8 mouse cellular contexts compared by ENCODE assay signal in genomic region chr6:67673316-67673715, GRCm38 (mm10).
DNase-seq lines count a peak whose midpoint lies in the region; ATAC-seq and TF ChIP-seq lines count a peak whose summit lies in the region.
"Not testable (repeated sequence)": the region's sequence is repeated elsewhere in the genome, so short reads cannot be mapped to it uniquely, and the experiment has no call there.

No protein-coding gene starts in this region.

- not testable (repeated sequence) for H3K36me3 ChIP-seq in forebrain, embryonic 12.5 days (replicated peaks); heart, embryonic 12.5 days; hindbrain, embryonic 12.5 days; hindbrain, postnatal 0 days (ENCODE audit: insufficient read depth, low read length); intestine, postnatal 0 days (ENCODE audit: control insufficient read depth, insufficient read depth); liver, embryonic 11.5 days (ENCODE audit: control insufficient read depth, insufficient read depth, low read length); midbrain, embryonic 14.5 days (ENCODE audit: control insufficient read depth, insufficient read depth, low read length)

- H3K4me1 ChIP-seq in forebrain, embryonic 12.5 days; heart, embryonic 12.5 days (replicated peaks); hindbrain, embryonic 12.5 days; hindbrain, postnatal 0 days (ENCODE audit: insufficient read depth, low read length); intestine, postnatal 0 days (replicated peaks; ENCODE audit: control insufficient read depth, insufficient read depth, low read length); liver, embryonic 11.5 days (replicated peaks; ENCODE audit: control insufficient read depth, insufficient read depth, low read length); midbrain, embryonic 14.5 days (ENCODE audit: control insufficient read depth, insufficient read depth, low read length): not testable (repeated sequence)

- TF ChIP-seq CTCF in hindbrain, postnatal 0 days (IDR thresholded peaks at IDR 0.05; ENCODE audit: low read depth); intestine, postnatal 0 days (IDR thresholded peaks at IDR 0.05; ENCODE audit: low read depth): not testable (repeated sequence)

- not testable (repeated sequence) for H3K27ac ChIP-seq in forebrain, embryonic 12.5 days; heart, embryonic 12.5 days (ENCODE audit: poor library complexity, severe bottlenecking); hindbrain, embryonic 12.5 days; hindbrain, postnatal 0 days; intestine, postnatal 0 days (ENCODE audit: low read depth, low read length); liver, embryonic 11.5 days (ENCODE audit: low read depth, low read length); midbrain, embryonic 14.5 days (replicated peaks; ENCODE audit: low read depth, low read length)

- H3K27me3 ChIP-seq in forebrain, embryonic 12.5 days; heart, embryonic 12.5 days (replicated peaks); hindbrain, embryonic 12.5 days; hindbrain, postnatal 0 days (ENCODE audit: insufficient read depth, low read length); intestine, postnatal 0 days (replicated peaks; ENCODE audit: control insufficient read depth, insufficient read depth, low read length); liver, embryonic 11.5 days (replicated peaks; ENCODE audit: control insufficient read depth, insufficient read depth, low read length); midbrain, embryonic 14.5 days (ENCODE audit: control insufficient read depth, insufficient read depth, low read length): not testable (repeated sequence)

- not testable (repeated sequence) for H3K9me3 ChIP-seq in forebrain, embryonic 12.5 days; hindbrain, embryonic 12.5 days (replicated peaks); hindbrain, postnatal 0 days (ENCODE audit: low read length); intestine, postnatal 0 days (ENCODE audit: control insufficient read depth); liver, embryonic 11.5 days (ENCODE audit: control insufficient read depth, low read length); midbrain, embryonic 14.5 days (ENCODE audit: control insufficient read depth, low read length)
- H3K9me3 ChIP-seq in heart, embryonic 12.5 days (replicated peaks): peaks cover 12% of the 10 kb centered on the region; the same call in 1 of the 2 replicates

- H3K9ac ChIP-seq in forebrain, embryonic 12.5 days; heart, embryonic 12.5 days; hindbrain, embryonic 12.5 days; hindbrain, postnatal 0 days (replicated peaks; ENCODE audit: low read length); intestine, postnatal 0 days (ENCODE audit: low read depth, low read length); liver, embryonic 11.5 days (ENCODE audit: low read depth, low read length); midbrain, embryonic 14.5 days (replicated peaks; ENCODE audit: low read length): not testable (repeated sequence)

- ATAC-seq in common myeloid progenitor, adult 5-6 weeks (replicated peaks; ENCODE audit: low read depth, poor library complexity, severe bottlenecking): 0 out of 2 replicates have a peak, but pooled peaks have one; percentile 36
- ATAC-seq in forebrain, embryonic 12.5 days (ENCODE audit: low FRiP score): peak; percentile 41; the same call in 1 of the 2 replicates
- 0 out of 2 replicates have a peak, but pooled peaks have one; percentile 45 for ATAC-seq in heart, embryonic 12.5 days (ENCODE audit: insufficient number of reproducible peaks, low FRiP score)
- ATAC-seq in hindbrain, embryonic 12.5 days (ENCODE audit: low FRiP score): 0 out of 2 replicates have a peak, but pooled peaks have one; percentile 22
- peak; percentile 38; the same call in 1 of the 2 replicates for ATAC-seq in hindbrain, postnatal 0 days
- 0 out of 2 replicates have a peak, but pooled peaks have one; percentile 38 for ATAC-seq in intestine, postnatal 0 days
- ATAC-seq in liver, embryonic 11.5 days (replicated peaks; ENCODE audit: low FRiP score): 0 out of 2 replicates have a peak, but pooled peaks have one; percentile 42
- ATAC-seq in midbrain, embryonic 14.5 days (ENCODE audit: low FRiP score, low TSS enrichment): 0 out of 2 replicates have a peak, but pooled peaks have one; percentile 41

- not testable (repeated sequence) for H3K4me3 ChIP-seq in forebrain, embryonic 12.5 days (replicated peaks); heart, embryonic 12.5 days; hindbrain, embryonic 12.5 days; hindbrain, postnatal 0 days (ENCODE audit: low read length); intestine, postnatal 0 days (ENCODE audit: low read depth, low read length); liver, embryonic 11.5 days (ENCODE audit: low read depth, low read length); midbrain, embryonic 14.5 days (replicated peaks; ENCODE audit: low read depth, low read length)

- WGBS in forebrain, embryonic 12.5 days: 70% methylated on average over 2 of the region's 2 CpGs
- WGBS in heart, embryonic 12.5 days: 63% methylated on average over 2 of the region's 2 CpGs
- WGBS in hindbrain, embryonic 12.5 days: 74% methylated on average over 2 of the region's 2 CpGs
- WGBS in hindbrain, postnatal 0 days: 79% methylated on average over 2 of the region's 2 CpGs
- 78% methylated on average over 2 of the region's 2 CpGs for WGBS in intestine, postnatal 0 days
- 71% methylated on average over 2 of the region's 2 CpGs for WGBS in liver, embryonic 11.5 days
- WGBS in midbrain, embryonic 14.5 days: 81% methylated on average over 2 of the region's 2 CpGs

- not testable (repeated sequence) for H3K4me2 ChIP-seq in forebrain, embryonic 12.5 days; heart, embryonic 12.5 days; hindbrain, embryonic 12.5 days (replicated peaks); hindbrain, postnatal 0 days (ENCODE audit: low read depth, low read length); intestine, postnatal 0 days (replicated peaks; ENCODE audit: low read depth); liver, embryonic 11.5 days; midbrain, embryonic 14.5 days (ENCODE audit: low read length)

- DNase-seq in hindbrain, postnatal 0 days (ENCODE audit: low spot score); liver, embryonic 11.5 days (ENCODE audit: low spot score); midbrain, embryonic 14.5 days: not testable (repeated sequence)
